Mouse (Mus musculus) kidney, adult 18-20 months (tissue): ENCODE measurements around the gene Stx5a.

ENCODE experiments used
- DNase-seq: peaks from one replicate; pipeline ENCODE4 v3.0.0; 2021

The Stx5a gene

DNA sequence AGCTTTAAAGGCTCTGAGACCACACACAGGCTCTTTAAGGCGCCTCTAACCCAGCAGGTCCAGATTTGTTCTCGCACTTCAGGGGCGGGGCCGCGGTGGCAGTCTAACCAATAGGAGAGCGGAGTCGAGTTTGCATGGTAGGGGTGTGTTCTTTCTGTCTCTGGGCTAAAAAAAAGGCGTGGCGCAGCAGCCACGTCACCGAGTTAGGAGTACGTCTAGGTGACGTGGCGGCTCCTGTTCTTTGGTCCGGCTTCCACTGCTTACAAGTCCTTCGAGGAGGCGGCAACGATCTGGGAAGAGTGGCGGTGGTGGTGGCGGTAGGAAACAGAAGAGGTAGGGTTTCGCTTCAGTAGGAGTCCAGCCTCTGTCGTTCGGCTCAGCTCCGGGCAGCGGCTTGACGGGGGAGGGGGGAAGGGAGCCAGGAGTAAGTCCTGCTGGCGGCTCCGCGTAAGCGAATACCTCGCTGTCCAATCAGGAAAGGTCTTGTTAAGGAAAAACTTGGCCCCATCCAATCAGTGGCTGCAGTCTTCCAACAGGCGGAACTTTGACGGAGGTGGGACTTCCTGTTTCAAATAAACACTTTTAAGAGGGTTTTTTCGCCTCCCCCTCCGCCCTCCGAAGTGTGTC, at the start of gene Stx5a:
Gene Stx5a, plus strand, starts transcription at position 171 of the 627 bp plus-strand sequence.
- DNase-seq, result peak; percentile 97

DNA sequence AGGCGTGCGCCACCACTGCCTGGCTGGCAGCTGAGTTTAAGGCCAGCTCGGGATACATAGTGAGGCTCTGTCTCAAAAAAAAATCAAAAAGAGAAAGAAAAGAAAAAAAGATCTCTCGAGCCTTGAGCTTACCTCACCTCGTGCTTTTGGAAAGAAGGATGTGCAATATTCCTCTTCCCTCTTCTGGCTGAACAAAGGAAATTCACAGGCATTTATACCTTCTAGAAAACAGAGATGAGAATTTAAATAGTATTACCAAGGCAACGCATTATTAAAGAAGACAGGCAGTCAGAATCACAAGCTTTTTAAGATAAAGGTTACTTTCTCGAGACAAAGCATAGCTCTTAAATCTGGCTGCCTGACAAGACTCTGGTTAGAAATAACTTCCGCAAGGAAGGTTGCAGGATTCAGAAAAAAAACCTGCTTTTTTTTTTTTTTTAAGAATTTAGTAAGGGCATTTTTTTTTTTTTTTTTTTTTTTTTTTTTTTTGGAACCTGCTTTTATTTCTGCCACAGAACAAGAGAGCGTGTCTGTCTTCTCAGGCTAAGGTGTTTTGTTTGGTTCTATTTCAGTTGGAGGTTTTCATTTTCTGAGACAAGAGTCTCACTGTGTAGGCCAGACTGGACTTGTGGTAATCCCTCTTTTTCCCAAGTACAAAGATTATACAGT, 49.2 kb upstream of the Stx5a start:
- no peak for DNase-seq

DNA sequence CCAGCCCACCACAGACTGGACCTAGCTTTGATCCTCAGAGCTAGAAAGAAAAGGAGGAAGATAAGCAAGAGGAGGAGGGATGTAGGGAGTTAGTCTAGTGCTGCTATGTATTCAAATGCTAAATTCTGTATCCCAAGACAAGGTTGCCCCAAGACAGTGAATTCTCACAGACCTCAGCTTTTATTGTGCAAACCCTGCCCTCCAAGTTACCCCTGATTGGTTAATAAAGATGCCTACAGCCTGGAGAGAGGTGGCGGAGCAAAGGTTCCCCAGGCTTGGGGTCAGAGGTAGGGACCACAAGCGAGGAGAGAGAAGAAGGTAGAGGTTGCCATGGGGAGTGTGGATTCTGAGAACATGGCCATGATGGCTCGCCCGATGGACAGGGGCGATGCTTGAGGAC, 48.5 kb upstream of the Stx5a start:
- DNase-seq, result no peak

DNA sequence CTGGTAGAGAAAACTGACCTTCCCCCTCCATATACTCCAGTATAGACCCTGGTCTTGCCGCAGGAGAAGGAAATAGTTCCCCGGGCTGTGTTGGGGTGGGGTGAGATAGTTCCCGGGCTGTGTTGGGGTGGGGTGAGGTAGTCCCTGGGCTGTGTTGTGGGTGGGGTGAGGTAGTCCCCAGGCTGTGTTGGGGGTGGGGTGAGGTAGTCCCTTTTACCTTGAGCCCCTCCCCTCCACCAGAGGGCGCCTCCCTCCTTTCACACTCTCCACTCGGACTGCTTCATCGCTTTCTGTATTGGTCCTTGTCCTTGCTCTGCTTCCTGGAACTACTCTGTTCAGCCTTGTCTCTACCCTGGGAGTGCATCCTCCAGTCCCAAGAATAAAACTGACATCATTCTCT, 45.9 kb upstream of the Stx5a start:
- DNase-seq, result peak; percentile 75

DNA sequence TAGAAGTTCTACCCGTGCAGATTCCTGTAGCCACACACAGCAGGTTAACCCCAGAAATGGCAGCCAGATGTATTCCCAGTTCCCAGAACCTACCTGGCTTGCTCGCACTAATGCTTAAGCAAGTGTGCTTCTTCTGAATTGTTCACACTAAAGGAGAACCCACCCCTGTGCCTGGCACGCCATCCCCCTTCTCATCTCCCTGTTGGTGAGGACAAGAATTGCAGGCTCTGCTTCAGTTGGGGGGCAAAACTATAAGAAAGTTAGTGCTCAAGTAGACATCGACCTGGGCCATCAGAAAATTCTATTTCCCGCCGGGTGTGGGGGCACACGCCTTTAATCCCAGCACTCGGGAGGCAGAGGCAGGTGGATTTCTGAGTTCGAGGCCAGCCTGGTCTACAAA, 41.6 kb upstream of the Stx5a start:
- DNase-seq, result no peak

DNA sequence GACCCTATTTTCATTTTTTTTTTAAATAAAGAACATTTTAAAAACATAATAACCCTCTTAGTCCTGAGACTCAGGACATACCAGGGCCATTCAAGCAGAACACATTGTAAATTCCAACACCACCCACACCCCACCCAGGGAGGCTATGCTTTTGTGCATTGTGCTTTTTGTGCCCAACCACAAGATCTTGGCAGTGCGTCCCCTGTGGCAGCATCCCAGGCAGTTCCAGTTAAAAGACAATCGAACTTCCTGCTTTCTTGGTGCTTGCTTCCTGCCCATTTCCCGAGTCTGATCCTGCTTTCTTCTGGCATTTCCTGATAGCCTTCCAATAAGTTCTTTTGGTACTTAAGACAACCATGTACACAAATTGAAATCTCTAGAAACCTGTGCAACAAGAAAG, 38.8 kb upstream of the Stx5a start:
- DNase-seq, result peak; percentile 51

DNA sequence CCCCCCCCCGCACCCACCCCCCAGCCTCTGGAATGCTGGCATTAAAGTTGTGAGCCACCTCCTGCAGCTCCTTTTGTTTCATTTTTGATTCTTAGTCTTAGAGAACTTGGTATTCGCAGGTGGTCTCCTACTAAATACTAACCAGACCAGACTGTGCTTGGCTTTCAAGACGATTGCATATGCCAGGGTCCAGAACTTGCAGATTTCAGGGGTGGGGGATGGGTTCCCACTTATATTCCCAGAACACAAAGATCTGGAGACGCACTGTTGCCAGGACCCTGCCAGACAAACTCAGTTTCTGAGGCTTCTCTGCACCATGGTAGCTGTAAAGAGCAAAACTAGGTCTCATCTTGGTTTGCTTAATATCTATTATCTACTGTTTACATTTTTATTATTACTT, 37.6 kb upstream of the Stx5a start:
- no peak for DNase-seq

DNA sequence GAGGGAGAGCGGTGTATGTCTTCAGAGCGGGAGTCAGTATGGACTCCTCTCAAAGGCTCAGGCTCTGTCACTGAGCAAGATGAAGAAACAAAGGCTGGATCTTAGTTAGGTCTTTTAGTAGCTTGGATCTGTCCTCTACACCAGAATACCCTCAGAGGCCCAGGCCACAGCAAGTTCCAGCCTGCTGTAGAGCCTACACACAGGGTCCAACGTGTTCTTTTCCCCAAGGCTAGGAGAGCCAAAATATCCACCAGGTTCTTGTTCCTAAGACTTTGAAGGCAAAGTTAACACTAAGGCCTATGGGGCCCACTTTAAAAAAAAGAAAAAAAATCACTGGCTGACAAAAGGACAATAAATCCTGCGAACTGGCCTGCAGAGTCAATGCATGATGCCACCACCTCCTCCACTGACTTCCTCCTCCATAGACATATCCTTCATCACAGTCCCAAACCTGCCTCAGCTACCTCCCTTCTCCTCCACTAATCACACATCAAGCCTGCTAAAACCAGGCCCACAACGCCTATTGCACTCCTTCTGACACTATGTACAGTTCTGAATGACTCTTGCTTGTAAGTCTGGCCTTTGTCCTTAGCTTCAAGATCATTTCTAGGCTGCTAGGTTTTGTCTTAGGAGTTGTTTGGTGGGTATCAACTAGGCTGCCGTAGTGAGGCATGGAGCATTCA, 36.0 kb upstream of the Stx5a start:
- no peak for DNase-seq

DNA sequence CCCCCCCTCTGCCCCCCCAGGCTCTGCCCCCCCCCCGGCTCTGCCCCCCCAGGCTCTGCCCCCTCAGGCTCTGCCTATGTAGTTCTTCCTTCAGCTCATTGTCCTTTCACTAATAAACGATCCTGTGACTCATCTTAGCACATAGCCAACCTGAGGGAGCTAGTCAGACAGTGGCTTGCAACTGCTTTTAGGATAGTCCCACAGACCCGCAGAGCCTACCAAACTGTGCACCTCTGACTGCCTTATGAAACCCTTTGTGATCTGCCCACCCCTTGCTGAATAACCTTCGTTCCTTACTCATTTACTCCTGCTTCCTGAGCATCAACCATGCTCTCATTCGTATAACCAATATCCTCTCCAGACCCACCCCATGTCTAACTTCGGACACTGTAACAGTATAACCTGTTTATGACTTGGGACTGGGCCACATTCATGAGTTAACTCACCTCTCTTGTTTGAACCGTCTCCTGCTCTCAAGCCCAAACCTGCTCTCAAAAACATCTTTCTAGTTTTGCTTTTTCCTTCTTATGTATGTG, 35.0 kb upstream of the Stx5a start:
- no peak for DNase-seq

DNA sequence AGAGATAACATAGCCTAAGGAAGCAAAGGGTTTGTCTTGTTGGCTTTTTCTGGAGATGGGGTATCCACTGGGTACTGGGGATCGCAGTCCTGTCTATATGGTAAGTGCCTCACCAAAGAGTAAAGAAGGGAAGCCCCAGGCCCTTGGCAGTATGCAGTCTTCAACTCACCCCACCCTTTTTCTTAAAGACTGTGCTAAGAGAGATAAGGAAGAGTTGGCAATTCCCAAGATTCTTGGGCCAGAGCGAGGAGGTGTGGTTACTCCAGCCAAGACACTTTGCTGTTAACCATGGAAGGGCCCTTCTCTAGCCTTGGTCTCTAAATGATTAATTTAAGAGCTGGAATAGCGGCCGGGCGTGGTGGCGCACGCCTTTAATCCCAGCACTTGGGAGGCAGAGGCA, 34.3 kb upstream of the Stx5a start:
- DNase-seq, result no peak

DNA sequence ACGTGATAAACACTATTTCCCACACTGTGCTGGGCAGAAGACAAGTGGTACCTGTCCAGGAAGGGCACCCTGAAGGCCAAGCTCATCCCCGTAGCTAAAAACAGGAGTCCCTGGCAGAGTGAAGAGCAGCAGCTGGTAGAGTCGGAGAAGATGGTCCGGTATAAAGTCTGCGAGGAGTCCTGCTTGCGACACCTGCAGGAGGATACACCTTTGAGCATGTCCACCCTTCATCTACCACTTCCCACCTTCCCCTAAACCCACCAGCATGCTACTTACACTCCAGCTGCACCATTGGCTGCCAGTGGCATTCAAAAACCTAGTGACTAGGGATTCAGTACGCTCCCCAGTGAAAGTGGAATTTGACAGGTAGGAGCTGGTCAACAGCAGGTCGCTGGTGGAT, 32.3 kb upstream of the Stx5a start:
- no peak for DNase-seq

DNA sequence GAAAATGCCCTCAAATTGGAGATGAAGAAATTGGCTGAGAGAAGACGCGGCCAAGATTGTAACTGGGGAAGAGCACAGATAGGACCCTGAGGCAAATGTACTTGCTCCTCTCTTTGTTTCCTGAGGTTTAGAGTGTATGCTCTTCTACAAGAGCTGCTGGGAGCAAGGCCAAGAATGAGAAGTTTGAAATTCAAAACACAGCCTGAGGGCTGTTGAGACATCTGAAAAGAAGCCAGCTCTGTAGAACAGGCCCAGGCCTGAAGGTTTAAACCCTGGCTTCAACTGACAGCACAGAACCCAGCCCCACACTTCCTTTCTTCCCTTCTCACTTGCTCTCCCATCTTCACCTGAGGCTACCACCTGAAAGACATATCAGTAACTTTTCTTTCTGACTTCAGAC, 31.2 kb upstream of the Stx5a start:
- DNase-seq, result no peak

DNA sequence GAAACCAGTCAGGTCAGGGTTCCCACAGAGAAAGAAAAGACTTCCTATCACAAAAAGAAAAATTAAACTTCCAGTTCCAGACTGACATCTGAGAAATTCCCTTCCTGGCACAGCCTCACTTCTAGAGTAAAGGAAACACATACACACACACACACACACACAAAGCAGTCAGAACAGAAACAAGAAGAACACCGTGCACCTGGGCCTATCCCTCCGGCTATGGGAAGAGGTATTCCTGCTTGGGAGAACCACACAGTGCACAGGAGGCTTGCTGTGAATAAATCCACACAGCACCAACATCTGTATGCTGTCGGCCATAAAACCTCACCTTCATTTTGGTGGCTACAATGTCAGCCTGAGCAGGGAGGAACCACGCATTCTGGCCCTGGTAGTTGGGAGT, 29.7 kb upstream of the Stx5a start:
- DNase-seq, result no peak

DNA sequence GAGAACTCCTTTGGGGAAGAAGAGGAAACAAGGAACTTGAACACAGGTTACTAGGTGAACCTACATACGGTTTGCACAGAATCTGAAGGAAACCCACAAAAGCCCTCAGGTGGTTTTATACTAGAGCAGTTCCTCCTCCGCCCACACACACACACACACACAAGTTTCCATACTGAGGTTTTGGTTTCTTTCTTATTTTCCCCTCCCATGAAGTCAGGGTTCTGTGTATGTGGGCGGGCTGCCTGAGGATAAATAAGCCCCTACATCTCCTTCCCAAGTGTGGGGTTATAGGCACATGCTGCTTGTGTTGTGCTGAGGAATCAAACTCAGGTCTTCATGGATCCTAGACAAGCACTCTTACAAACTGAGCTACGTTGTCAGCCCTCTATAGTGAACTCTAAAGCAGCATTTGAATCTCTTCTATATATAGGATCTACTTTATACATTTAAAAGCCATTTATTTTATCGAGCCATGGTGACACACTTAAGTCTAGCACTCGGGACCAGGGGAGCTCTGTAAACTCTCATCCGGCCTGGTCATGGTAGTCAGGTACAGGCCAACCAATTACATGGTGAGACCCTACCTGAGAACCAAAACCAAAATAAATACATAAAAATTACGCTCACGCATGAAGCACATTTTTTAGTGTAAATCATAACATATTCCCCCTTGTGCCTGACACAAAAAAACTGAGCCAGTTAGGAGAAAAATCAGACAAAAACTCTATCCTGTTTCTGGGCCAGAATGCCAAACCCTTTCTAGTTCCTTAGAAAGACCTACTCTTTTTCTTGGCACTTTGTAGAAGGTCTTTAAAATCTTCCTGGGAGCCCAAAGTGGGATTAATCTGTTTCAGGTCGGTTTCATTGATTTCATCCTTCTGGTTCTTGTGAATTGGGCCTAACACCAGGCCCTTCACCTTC, 29.0 kb upstream of the Stx5a start:
- DNase-seq, result no peak

DNA sequence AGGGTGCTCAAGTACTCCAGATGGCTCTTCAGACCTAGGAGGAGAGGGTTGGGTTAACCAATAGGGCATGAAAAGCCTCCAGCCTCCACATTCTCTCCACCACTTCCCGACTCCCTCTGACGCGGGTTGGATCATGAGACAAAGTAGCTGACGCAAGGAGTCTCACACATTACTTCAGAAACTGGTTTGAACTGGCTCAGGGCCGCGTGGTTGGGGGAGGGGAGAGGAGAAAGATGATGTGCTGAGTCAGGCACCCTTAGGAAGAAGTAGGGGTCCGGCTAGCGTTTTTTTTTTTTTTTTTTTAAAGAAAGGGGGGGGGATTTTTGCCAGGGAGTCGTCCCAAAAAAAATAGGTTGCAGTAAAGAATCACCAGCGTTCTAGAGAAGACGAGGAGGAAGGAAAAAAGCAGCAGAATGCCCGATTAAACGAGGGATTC, 28.3 kb upstream of the Stx5a start:
- DNase-seq, result peak; percentile 76

DNA sequence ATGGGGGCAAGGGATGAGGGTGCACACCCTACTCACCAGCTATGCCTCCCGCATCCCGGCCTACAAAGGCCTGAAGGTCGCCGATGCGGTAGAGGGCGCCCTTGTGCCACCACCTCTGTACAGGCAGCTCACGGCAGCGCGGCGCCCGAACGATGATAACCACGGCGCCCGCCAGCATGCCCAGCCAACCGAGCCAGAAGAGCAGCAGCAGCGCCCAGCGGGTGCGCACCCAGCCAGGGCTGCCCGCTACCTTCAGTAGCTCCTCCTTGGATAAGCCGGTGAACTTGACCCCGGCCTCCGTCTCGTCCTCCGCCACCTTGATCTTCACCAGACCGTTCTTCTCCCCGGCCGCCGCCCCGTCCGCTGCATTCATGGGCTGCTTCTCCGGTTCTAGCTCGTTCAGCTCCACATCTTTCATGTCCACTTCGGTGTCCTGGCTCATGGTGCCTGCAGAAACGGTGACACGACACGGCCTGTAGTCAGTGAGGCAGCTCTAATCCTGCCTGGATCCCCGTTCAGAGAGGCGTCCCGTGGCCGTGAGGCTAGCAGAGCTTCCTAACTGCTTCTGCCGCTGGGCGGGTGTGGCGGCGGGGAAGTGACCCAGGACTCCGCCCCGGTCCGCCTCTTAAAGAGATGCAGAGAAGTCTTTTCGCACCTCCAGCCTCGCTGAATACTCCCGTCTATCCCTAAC, 27.8 kb upstream of the Stx5a start:
- DNase-seq, result peak; percentile 96

DNA sequence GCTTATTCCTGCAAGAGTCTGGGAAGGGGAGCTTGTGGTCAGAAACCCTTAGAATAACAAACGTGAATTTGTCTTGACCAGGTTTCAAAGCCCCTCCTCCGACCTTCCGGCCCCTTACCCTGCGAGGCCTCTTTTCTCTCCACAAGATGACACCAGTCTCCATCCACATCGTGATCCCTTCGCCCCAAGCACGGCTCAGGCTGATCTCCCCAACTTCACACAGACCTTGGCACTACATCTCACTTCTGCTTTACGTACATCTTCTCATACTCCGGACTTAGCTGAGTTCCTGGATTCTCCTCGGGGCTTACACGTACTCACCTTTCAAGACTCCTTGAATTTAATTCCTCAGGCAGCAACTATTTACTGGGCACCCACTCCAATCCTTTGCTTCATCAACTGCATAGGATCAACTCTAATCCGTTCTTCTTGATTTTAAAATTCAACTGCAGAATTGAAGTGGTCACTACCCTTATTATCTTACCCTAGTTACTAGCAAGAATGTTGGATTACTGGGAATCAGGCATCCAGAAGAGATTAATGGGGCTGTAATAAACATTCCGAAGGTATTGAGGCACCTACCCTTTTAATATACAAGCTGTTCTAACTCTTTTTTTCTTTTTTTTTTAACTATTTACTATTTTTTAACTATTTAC, 27.1 kb upstream of the Stx5a start:
- DNase-seq, result no peak

DNA sequence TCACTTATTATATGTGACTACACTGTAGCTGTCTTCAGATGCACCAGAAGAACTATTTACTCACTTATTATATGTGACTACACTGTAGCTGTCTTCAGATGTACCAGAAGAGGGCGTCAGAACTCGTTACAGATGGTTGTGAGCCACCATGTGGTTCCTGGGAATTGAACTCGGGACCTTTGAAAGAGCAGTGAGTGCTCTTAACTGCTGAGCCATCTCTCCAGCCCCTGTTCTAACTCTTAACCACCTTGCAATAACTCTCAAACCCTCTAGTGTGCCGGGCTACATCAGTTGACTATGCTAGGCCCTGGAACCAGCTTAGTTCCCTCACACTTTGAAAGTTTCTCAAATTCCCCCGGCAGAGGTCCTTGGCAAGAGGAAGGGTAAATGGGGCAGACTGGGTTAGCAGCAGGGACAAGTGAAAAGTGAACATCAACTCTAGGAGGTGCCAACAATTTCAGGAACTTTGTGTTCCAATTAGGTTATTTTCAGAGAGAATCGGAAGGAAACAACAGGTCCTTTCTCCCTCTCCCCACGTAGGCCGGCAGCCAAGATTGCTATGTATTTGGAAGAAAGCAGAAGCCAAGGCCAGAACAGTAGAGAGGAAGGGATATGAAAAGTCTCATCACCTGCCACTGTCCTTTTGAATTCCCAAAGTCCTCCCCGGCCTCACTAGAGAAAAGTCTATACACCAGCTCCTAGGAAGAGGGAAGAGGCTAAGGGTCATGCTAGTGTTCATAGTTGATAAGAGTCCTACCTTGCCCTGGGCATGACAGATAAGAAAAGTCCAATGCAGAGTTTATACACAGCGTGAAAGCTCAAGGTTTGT, 26.3 kb upstream of the Stx5a start:
- no peak for DNase-seq

DNA sequence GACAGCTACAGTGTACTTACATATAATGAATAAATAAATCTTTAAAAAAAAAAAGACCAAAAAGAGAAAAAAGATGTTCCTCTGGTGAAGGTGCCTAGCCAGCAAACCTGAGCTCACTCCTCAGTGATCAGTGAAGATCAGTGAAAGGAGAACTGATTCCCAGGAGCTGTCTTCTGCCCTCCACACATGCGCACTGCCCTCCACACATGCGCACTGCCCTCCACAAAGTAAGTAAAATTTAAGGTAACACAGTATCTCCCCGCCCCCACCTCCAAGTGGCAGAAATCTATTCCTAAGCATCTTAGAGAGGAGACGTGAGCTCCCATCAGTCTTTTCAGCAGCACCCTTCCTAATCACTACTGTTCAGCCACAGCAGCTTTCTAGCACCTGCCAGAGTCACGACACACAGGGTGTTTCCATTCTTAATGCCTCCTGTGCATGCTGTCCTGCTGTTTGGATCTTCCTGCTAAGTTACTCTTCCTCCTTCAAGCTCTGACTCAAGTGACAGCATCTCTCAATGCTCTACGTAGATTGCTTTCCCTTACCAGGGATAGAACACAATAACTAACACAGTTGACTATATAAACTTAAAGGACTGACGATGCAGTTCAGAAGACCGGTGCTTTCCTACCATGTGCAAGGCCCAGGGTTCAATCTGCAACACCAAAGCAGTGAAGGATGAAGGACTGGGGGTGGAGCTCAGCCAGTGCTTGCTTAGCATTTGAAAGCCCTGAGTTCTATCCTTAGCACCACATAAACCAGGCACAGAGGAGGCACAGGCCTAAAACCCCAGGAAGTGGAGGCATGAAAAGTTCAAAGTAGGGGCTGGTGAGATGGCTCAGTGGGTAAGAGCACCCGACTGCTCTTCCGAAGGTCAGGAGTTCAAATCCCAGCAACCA, 25.1 kb upstream of the Stx5a start:
- no peak for DNase-seq
